In the genomic region with DNA sequence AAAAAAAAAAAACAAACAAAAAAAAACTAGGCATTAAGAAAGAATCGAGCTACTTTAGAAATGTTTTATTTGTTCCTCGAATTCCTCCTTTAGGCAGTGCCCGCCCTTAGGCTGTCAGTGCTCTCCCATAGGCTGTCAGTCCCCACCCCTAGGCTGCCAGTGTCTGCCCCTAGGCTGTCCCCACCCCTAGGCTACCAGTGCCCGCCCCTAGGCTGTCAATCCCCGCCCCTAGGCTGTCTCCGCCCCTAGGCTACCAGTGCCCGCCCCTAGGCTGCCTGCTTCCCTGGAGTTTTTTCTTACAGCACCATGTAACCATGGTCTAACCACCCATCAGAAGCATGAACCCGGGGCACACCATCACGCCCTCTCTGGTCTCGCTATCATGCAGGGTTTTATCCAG, we compare ENCODE assay signal across 8 mouse cellular contexts.
A peak's percentile ranks its signal among the peaks of the same experiment; 100 is the strongest.
DNase-seq lines count a peak whose midpoint lies in the region; ATAC-seq and TF ChIP-seq lines count a peak whose summit lies in the region.
"Had no signal": no experiment of that assay in that cellular context is flagged by ENCODE, and none has a peak within 500 bp of the region (broad histone marks: within the 10 kb centered on the region; RNA-seq: fewer than 3 reads in every experiment).

No protein-coding gene starts in this region.

- no peak overlapping the region for H3K9ac ChIP-seq in midbrain, embryonic 16.5 days (ENCODE audit: low read depth, low read length)
- H3K9ac ChIP-seq in intestine, postnatal 0 days (ENCODE audit: low read depth, low read length) = no peak overlapping the region

- no peaks in the 10 kb centered on the region for H3K36me3 ChIP-seq in midbrain, embryonic 10.5 days
- H3K36me3 ChIP-seq in midbrain, embryonic 16.5 days (ENCODE audit: control insufficient read depth, insufficient read depth, low read length) = no peaks in the 10 kb centered on the region
- no peaks in the 10 kb centered on the region for H3K36me3 ChIP-seq in intestine, postnatal 0 days (ENCODE audit: control insufficient read depth, insufficient read depth)

- H3K27ac ChIP-seq in midbrain, embryonic 10.5 days (replicated peaks) = no peak overlapping the region
- H3K27ac ChIP-seq in midbrain, embryonic 16.5 days (ENCODE audit: low read length) = no peak overlapping the region
- no peak overlapping the region for H3K27ac ChIP-seq in intestine, postnatal 0 days (ENCODE audit: low read depth, low read length)

- no peak for TF ChIP-seq CTCF in intestine, postnatal 0 days (IDR thresholded peaks at IDR 0.05; ENCODE audit: low read depth)

- intact Hi-C loops in left cerebral cortex, postnatal 10 days (cut with DNase I) = no loop called here

- H3K4me2 ChIP-seq in midbrain, embryonic 16.5 days (ENCODE audit: low read length) = no peak overlapping the region
- H3K4me2 ChIP-seq in intestine, postnatal 0 days (replicated peaks; ENCODE audit: low read depth) = 0 out of 2 replicates have a peak overlapping the region, but pooled peaks have one; percentile 25

- no peaks in the 10 kb centered on the region for H3K9me3 ChIP-seq in midbrain, embryonic 10.5 days (replicated peaks)
- H3K9me3 ChIP-seq in midbrain, embryonic 16.5 days (replicated peaks; ENCODE audit: control insufficient read depth, low read length, poor library complexity, severe bottlenecking) = no peaks in the 10 kb centered on the region
- no peaks in the 10 kb centered on the region for H3K9me3 ChIP-seq in intestine, postnatal 0 days (ENCODE audit: control insufficient read depth)

- WGBS in midbrain, embryonic 10.5 days = 27% methylated on average over 10 of the region's 10 CpGs
- 34% methylated on average over 10 of the region's 10 CpGs for WGBS in midbrain, embryonic 16.5 days
- 28% methylated on average over 10 of the region's 10 CpGs for WGBS in intestine, postnatal 0 days

- peaks cover 8% of the 10 kb centered on the region; the same call in 1 of the 2 replicates for H3K27me3 ChIP-seq in midbrain, embryonic 10.5 days (ENCODE audit: low read depth, poor library complexity, severe bottlenecking)
- no peaks in the 10 kb centered on the region; the same call in 1 of the 2 replicates for H3K27me3 ChIP-seq in midbrain, embryonic 16.5 days (ENCODE audit: control insufficient read depth, insufficient read depth, low read depth, low read length)
- H3K27me3 ChIP-seq in intestine, postnatal 0 days (replicated peaks; ENCODE audit: control insufficient read depth, insufficient read depth, low read length) = no peaks in the 10 kb centered on the region

- H3K4me3 ChIP-seq in midbrain, embryonic 10.5 days = no peak overlapping the region
- H3K4me3 ChIP-seq in midbrain, embryonic 16.5 days (ENCODE audit: low read depth, low read length) = no peak overlapping the region
- no peak overlapping the region for H3K4me3 ChIP-seq in intestine, postnatal 0 days (ENCODE audit: low read depth, low read length)

- peak; percentile 49 for DNase-seq in midbrain, embryonic 10.5 days (ENCODE audit: low spot score)
- peak; percentile 23 for DNase-seq in c-Kit-positive CD71-positive TER-119-negative erythroid progenitor cells, embryonic 14.5 days (ENCODE audit: low read depth)
- DNase-seq in retina, postnatal 1 day = peak; percentile 55
- DNase-seq in cerebellum, postnatal 4 days (ENCODE audit: low spot score in 2 of 2) = no peak
- no peak for DNase-seq in left cerebral cortex, postnatal 10 days (ENCODE audit: extremely low spot score in 1 of 2, low spot score in 2 of 2)
- DNase-seq: gastrocnemius, postnatal 25 days had no signal

- ATAC-seq in midbrain, embryonic 16.5 days = no peak
- peak; percentile 81 for ATAC-seq in intestine, postnatal 0 days

- peaks cover 10% of the 10 kb centered on the region for H3K4me1 ChIP-seq in midbrain, embryonic 10.5 days
- no peaks in the 10 kb centered on the region for H3K4me1 ChIP-seq in midbrain, embryonic 16.5 days (ENCODE audit: control insufficient read depth, insufficient read depth, low read length)
- H3K4me1 ChIP-seq in intestine, postnatal 0 days (replicated peaks; ENCODE audit: control insufficient read depth, insufficient read depth, low read length) = no peaks in the 10 kb centered on the region

Comparison
In these comparisons a context has a peak if more than half of its experiments do, and no peak if none do; other contexts are left out.
1. DNase-seq: peak in midbrain, embryonic 10.5 days (single experiment), c-Kit-positive CD71-positive TER-119-negative erythroid progenitor cells, embryonic 14.5 days (single experiment) and retina, postnatal 1 day (single experiment); none in cerebellum, postnatal 4 days (0 of 2) and left cerebral cortex, postnatal 10 days (0 of 2).